Mouse (Mus musculus) lung, postnatal 14 days (tissue): ENCODE measurements around the gene Hs3st4.

Experiments used
- DNase-seq: peaks from one replicate; pipeline ENCODE4 v3.0.0; 2021

Hs3st4 gene

DNA sequence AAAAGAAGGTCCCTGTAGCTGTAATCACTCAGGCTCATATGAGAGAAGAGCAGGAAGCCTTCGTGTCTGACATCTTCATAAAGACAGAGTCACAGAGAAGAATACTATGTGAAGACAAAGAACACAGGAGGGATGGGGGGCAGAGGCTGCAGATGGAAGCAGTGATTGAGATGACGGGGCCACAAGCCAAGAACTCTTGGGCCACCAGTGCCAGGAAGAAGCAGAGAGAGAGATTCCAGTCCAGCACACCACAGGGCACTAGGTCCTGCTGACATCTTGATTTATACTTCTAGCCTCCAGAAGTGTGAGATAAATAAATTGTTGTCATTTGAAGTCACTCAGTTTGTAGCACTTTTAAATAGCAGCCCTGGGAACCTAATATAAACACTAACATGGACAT is 168.2 kb downstream of the Hs3st4 start:
- no peak for DNase-seq

DNA sequence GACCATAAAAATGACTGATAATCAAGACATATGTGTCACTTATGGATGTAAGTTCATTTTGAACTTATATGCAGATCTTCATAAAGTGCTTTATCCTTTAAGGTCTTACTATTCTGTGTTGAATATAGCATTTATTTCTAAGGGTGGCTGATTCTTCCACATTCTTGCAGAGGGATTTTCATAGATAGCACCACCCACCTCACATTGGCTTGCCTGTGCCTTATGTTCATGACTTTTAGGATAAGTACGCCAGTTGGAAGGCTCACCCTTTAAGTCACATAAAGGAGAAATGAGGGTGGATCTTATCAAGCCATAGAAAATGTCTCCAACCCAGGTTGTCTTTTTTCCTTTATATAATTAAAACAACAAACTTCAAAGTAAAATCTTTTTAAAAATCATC is 180.6 kb downstream of the Hs3st4 start:
- DNase-seq = no peak

DNA sequence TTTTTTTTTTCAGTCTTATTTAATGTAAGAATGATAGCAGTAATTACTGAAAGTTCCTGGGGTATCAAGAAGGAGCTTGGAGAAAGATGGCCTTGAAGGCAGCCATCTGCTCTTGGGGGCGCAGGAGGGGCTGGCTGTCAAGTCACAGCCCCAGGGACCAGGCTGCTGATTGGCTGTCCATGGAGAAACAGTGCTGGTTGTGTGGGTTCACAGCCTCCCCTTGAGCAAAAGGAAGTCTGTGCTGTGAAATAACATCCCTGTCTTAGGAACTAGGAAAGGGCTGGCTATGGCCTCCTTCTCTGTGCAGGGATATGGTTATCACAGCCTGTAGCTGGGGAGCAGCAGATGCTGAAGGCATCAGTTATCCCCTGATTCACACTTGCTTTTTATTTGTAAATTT is 183.6 kb downstream of the Hs3st4 start:
- no peak for DNase-seq

DNA sequence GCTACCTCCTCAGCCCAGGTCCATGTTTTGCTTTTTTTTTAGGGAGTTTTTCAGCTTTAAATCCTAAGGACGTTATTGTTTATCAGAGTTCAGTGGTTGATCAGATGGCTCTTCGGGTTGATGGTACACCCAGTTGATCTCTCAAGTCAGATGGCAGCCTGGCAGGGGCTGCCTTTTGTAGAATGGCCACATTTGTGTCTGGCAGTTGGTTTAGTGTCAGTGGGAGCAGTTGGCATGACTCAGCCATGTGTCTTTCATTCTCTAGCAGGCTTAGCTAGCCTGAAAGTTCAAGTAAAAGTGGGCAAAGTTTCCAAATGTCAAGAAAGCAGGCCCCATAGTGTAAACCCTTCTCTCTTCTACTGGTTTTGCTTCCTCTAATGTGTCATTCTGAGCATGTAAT is 186.1 kb downstream of the Hs3st4 start:
- DNase-seq = no peak

DNA sequence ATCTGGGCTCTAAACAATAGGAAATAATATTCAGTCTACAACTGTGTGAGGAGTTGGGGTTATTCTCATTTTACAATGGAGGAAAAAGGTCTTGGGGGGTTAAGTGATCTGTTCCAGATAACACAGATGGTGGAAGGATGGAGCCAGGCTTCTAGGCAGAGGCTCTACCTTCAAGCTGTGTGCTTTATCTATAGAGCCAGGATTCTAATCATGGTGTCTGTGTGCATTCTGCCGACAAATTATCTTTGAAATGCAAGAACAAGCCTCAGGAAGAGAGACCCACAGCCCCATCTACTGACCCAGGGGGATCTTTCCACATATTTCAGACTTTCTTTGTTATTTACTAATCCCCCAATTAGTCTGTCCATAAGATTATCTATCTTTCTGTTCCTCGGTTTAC is 187.3 kb downstream of the Hs3st4 start:
- DNase-seq = no peak

DNA sequence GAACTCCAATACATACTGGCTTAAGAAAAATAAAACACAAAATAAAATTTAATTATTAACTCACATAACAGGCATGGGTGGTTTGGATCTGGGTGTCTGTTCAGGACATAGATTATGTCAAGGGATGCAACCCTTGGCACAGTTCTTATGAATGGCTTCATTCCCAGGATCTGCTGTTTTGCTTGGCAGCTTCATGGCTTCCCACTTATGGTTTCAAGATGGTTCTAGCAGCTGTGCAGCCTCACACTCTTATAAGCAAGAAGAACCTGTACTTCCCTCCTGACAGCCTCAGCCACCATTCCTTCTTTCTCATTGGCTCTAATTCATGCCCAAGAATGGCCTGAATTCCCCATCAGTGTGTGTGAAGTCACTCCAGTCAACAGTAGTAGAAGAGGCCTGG is 189.3 kb downstream of the Hs3st4 start:
- DNase-seq = no peak

DNA sequence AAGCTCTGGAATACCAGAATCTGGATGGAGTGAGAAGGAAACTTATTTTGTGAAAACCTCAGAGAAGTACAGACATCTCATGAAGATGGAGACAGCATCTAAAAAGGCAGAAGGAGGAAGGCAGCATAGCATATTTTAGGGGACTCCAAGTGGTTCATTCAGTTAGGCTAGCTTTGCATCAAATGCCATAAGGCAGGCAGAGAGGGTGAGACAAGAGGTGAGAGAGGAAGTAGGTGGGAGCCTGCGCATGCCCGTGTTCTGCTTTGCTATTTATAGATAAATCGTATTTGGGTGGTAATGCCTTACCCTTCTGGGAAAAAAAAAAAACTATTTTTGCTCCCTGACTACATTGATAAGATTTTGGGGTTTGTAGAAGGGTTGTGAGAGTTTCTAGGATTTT is 198.3 kb downstream of the Hs3st4 start:
- DNase-seq = no peak

DNA sequence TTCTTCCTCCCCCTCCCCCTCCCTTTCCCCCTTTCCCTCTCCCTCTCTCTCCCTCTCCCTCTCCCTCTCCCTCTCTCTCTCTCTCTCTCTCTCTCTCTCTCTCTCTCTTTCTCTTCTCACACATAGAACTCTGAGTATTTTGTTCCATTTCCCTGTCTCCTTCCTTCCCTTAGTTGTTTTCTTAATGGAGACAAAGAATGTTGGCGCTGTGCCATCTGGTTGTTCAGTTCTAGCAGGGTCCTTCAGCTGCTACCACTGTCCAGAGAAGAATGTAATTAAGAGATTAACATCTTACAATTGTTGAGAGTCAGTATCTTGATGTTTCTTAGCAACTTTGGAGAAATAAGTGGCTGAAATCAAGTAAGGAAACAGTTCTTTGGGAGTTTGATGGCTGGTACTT is 202.0 kb downstream of the Hs3st4 start:
- no peak for DNase-seq

DNA sequence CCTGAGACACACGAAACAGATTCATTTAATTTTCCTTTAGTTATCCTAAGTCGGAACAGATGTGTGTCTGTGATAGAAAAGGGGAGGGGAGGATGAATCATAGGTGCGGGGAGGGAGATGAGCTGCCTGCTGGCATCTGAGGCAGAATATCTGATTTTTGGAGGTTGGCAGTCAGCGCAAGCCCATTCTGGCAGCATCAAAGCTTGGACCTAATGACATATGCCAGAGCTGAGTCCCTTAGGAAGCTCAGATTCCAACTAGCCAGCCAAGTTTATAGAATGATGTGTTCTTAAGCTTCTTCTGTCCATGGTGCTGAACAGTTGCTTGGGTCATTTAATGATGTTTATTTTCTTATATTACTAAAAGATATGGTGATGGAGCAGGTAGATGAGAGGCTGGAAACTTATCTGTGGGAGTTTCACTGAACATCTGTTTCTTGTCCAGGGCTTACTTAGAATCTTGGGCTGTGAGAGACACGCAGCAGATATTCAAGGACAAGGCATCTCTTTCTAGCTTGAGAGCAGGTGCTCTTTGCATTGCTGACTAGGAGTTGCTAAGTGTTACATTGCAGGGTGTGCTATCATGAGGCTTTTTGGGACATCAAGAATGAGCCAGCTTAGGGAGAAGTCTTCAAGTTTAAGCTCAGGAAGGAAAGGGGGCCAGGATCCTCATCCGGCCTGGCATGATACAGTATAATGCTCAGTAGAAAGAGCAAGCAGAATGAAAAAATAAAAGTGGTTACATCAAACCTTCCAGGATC is 216.3 kb downstream of the Hs3st4 start:
- no peak for DNase-seq

DNA sequence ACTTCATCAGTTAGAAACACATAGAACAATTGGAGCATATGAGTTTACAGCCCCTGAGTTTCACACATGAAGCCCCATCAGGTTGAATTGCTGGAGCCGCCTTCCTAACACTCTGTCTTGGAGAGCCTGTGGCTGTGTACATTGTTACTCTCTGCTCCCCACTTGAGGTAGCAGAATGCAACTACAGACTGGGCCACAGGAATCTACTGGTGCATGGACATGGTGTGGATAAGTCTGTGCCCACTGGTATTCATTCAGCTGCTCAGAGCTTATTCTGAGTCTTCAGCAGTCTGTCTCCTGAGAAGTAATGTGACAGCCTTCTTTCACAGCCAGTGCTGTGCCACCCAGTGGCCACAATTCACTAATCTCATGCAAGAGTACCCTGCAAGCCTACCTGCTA is 234.3 kb downstream of the Hs3st4 start:
- no peak for DNase-seq

DNA sequence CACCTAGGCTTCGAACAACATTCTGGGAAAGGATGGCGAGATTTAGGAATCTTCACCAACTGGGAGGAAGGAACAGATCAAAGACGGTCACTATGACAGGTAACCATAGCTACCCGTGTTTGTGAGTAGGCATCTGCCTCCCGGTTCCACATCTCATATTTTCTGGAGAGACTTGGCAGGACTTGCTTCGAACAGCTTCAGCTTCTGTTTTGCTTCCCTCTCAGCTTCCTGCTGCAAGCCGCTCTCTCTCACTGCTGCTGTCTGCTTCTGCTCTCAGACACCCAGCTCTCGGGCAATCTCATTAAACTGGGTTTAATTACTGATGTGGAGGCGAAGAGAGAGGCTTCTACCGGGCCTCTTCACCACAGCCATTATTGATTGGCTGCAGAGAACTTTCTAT is 237.9 kb downstream of the Hs3st4 start:
- no peak for DNase-seq

DNA sequence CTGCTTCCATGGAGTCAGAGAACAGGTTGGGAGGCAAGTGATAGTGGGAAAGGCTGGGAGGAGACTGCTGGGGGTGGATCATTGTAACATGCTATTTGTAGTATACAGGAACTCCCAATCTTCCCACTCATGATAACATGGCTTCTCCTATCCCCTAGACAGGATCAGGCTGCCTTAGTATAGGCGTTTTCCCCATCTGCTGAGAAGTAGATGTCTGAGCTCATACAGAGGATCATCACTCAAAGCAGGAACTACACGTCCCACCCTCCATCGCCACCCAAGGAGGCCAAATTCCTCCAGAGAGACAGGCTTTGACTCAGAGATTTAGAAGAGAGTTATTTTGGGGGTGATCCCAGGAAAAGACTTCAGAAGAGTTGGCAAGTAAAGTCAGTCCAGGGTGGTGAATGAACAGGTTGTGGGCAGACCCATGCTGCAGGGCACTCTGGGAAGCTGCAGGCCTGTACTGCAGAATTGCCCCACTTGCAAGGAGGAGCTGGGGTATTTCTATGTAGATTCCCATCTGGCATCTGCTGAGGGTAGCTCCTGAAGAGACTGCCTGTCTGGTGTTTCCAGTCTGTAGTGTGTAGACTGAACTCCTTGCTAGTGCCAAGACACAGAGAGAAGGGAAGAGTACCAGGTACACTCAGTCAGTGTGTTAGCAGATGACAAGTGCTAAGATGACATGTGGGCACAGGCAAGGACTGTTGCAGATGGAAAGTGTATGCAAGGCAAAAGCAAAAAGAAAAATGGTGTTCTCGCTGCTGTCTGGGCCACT is 255.4 kb downstream of the Hs3st4 start:
- no peak for DNase-seq

DNA sequence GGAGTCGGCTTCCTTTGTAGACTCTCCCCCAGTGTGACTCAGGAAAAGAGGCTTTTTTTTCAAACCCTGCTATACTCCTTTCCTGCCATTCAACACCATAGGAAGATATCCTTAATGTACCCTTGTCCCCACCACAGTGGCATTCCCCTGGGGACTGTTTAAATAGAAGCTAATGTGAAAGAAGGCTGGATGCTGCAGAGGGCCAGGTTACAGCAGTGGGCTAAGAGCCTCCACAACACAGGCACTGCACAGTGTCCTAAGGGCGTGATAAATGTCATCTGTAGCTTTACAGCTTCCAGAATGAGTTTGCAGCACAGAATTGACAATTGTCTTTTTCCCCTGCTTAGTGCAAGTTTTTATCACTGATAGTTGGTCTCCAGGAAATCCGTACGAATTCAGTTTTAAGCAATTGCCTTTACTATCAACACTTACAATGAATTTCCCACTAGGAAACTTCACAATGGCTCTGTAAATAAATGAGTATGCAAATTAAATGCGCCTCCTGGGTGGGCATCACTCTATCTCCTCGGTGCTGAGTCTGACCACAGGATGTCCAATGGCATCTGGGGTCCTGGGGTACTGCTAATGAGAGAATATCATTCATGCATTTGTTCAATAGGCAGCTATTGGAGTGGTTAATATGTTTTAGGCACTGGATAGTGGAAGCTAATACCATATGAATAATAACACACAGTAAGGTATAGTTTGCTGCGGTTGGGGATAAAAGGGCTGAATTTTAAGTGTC is 257.4 kb downstream of the Hs3st4 start:
- DNase-seq = no peak

DNA sequence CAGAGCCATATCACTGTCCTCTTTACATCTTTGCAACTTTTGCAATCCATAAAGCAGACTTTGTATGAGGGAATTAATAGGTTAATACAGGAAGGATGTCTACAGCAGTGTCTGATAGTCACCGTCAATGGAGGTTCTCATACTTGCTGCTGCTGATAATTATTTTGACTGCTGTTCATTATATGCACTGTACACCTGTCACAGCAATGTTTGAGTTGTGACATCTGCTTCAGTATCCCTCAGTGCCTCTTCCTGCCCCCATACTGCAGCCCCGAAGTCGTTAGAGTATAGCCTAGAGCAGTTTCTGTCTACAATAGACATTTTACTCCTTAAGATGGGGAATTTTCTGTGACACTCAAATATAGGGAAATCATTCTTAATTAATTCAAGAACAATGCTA is 267.2 kb downstream of the Hs3st4 start:
- DNase-seq = no peak

DNA sequence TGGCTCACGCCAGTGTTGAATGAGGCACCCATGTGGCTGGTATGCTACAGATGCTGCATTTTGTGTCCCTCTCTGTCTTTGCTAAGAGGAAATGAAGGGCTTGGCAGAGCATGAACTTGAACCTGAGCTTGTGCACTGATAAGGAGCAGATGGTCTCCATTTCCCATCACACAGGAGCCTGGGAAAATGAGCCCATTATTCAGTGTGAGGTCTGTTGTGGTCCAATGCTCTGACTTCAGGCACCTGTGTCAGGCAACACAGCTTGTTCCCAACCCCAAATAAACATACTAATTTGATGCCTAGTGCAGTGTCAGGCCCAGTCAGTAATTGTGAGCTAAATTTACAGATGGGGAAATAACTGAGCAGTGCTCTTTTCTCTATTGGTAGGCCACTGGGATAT is 267.9 kb downstream of the Hs3st4 start:
- no peak for DNase-seq

DNA sequence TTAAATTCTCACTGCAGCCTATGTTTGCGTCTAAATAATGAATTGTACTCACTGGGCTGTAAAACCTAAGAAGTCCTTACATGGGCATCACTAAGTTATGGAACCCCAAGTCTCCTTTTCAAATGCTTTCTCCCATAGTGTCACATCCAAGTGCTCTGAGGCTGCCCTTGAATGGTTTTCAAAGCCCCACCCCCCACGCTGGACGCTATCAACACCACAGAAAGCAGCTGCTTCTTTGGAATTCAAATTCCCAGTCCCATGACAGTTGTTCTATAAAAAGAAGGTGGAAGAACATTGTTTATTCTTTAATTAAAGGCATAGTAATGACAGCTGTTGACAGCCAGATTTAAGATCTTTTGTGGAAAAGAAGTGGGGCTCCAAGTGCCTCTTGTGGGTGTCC is 275.8 kb downstream of the Hs3st4 start:
- DNase-seq = peak; percentile 7

DNA sequence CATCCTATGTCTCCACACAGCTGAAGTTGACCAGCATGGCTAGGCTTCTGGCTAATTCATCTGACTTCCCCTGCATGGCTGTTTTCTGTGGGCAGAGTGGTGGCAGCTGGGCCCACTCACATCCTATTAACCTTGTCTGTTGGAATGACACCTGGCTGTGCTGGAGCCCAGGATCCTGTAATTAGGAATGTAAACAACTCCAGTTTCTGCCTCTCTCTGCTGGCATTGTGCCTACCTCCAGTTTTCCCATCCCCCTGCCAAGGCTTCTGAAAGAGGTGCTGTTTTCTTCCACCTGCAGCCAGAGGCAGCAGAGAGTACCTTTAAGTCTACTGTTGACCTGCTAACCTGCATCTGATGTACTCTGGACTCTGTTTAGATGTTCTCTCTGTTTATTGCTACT is 288.1 kb downstream of the Hs3st4 start:
- no peak for DNase-seq

DNA sequence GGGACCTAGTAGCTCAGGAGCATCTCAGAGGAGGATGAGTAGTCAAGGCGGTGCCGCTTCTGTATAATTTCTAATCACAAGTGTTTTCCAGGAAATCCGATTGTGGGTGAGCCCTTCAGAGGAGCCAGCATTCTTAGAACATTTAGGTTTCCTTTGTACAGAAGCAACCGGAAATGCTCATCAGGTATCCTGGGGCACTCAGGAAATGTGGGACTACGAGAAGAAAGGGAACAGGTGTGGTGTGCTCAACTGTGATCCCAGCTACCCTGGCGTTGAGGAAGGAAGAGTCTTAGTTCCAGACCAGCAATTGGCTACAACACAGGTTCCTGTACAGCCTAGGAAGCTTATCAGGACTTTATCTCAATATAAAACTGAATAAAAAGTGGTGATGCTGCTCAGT is 307.2 kb downstream of the Hs3st4 start:
- DNase-seq = no peak

DNA sequence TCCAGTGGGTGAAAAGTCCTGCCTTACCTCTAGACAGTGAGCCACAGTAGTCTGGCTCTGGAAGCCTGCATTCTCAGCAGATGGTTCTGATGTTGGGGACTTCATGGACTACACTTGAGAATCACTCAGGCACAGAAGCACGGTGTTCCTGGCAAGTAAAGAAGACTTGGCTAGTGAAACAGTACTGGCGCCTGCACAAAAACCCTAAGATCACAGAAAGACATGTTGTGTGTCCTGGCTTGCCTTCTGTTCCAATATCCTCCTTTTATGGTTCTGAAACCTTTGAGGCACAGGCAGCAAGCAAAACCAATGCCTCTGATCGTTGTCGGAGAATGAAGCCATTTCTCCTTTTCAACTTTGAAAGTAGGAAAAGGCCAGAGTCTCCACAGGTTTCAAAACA is 336.8 kb downstream of the Hs3st4 start:
- DNase-seq = no peak

DNA sequence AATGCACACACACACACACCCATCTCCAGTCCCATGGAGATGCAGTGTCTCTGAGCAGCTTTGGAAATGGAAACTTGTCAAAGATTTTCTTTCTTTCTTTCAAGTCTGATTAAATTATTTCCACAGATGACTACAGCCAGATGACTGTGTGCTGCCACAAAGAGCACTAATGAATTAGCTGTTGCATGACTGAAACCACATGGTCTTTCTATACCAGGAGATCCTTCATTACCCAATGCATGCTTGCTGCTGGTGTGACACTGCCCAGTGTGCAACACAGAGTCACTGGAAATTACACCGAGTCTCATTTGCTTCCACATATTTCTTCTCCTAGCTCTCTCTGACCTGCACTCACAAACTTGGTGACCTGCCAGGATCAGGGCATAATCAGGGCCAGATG is 353.0 kb downstream of the Hs3st4 start:
- DNase-seq = peak; percentile 11

DNA sequence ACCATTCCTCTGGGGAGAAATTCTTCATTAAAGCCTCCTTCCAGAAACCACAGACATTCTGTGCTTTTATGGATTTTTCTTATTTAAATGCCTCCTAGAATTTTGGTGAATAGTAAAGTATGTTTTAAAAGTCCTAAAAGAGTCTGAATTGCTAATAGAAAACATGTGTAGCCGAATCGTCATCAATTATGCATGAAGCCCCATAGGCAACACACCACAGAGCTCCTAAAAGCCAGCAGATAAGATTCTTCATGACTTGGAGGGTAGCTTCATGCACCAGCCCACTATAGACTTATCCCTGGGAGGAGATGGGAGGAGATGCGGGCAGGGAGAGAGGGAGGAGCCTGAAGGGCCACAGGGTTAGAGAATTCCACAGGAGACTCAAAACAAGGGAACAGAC is 358.8 kb downstream of the Hs3st4 start:
- DNase-seq = no peak

DNA sequence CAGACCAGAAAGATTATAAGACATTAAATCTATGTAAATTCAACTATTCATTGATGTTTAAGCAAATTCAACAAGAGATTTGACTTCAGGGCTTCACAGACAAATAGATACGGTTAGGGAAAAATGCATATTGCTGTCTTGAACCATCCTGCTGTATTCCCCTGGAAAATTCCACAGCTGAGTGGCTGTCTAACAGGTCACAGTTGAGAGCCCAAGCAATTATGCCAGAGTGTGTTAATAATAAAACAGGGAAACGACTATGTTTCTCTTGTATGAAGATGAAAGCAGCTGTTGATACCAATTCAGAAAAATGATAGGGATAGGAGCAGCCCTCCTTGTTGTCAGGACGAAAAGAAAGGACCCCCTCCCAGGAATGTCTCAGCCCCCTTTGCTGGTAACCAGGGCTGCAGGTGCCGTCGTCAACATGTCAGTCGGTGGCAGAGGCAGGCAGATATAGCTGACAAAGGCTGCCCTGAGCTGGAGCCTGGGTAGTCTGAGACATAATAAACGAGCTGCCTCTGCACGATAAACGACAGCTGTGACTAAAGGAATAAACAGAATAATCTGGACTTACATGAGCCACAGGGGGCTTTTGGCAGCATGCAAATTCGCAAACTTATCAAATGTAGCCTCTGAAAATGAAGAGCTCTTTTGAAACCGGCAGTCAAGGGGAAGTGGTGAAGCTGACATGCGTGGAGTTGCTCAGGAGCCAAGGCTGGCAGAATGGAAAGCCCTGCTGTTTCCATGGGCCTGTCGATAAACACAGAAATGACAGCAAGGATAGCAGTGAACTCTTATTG is 364.7 kb downstream of the Hs3st4 start:
- DNase-seq = peak; percentile 1

DNA sequence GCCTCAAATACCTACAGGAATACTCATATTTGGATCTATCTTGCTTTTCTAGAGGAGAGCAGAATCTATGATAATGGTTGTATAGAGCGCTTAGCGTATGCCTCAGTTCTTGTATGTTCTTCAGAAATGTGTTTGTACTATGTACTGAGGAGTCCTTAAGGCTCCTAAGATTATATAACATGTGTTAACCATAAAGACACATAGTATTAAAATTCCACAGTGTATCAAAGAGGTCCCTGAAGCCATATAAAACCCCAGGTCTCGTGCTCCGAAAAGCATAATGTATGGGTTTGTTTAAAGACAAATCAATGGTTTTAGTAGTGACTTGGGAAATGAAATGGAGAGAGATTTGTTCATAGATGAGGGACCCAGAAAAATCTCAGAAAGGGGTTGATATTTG is 371.4 kb downstream of the Hs3st4 start:
- DNase-seq = no peak
